8 mouse cellular contexts compared by ENCODE assay signal in genomic region chr5:122613908-122614732, GRCm38 (mm10). TPM values are rescaled to one million over a fixed set of nuclear protein-coding genes. Genes with fewer than 3 reads are reported as not detected.
DNase-seq lines count a peak whose midpoint lies in the region; ATAC-seq and TF ChIP-seq lines count a peak whose summit lies in the region.

Gene Ift81, minus strand, starts transcription at chr5:122614518.

- H3K27me3 ChIP-seq in MEL (ENCODE audit: control insufficient read depth in 1 of 2, insufficient read depth in 2 of 2, low read length in 2 of 2), result no peaks in the 10 kb centered on the region
- no peaks in the 10 kb centered on the region for H3K27me3 ChIP-seq in cerebellum, adult 2 months (ENCODE audit: control insufficient read depth, insufficient read depth, low read length)
- H3K27me3 ChIP-seq in hindbrain, embryonic 10.5 days (ENCODE audit: insufficient read depth, poor library complexity, severe bottlenecking), result no peaks in the 10 kb centered on the region
- no peaks in the 10 kb centered on the region for H3K27me3 ChIP-seq in lung, postnatal 0 days (replicated peaks; ENCODE audit: insufficient read depth, low read length)

- H3K4me2 ChIP-seq in lung, postnatal 0 days (replicated peaks; ENCODE audit: low read depth, low read length), result peak within 1 kb of the TSS; percentile 72

- peak; percentile 94 for ATAC-seq in lung, postnatal 0 days

- TF ChIP-seq CTCF in MEL (IDR thresholded peaks at IDR 0.05 in 2 of 3, conservative IDR thresholded peaks at IDR 0.05 in 1 of 3; ENCODE audit: control insufficient read depth in 1 of 3, insufficient read depth in 1 of 3, low read depth in 2 of 3, low read length in 3 of 3, poor library complexity in 1 of 3, severe bottlenecking in 1 of 3), result no peak
- no peak for TF ChIP-seq CTCF in cerebellum, adult 2 months (IDR thresholded peaks at IDR 0.05; ENCODE audit: borderline replicate concordance, insufficient read depth, low read depth, low read length)
- peak; percentile 1; the same call in 1 of the 2 replicates for TF ChIP-seq CTCF in lung, postnatal 0 days (IDR thresholded peaks at IDR 0.05)

- peak in 1 of 2 experiments; percentile 67; a peak in 2 of 4 replicates for TF ChIP-seq POLR2A in MEL (IDR thresholded peaks at IDR 0.05; ENCODE audit: control insufficient read depth in 1 of 2, insufficient read depth in 1 of 2, low read depth in 1 of 2, low read length in 2 of 2, poor library complexity in 1 of 2)
- peak; percentile 72; the same call in 1 of the 2 replicates for TF ChIP-seq POLR2A in cerebellum, adult 2 months (IDR thresholded peaks at IDR 0.05; ENCODE audit: borderline replicate concordance, insufficient read depth, low read length)

- TF ChIP-seq EP300 in MEL (IDR thresholded peaks at IDR 0.05; ENCODE audit: low read depth in 1 of 2, low read length in 2 of 2), result 0 out of 4 replicates have a peak, but pooled peaks of 1 of the 2 experiments have one; percentile 14
- no peak for TF ChIP-seq EP300 in lung, postnatal 0 days (IDR thresholded peaks at IDR 0.05)

- H3K79me2 ChIP-seq in MEL (ENCODE audit: control insufficient read depth, insufficient read depth, low read length, poor library complexity), result no peaks in the 10 kb centered on the region

- H3K36me3 ChIP-seq in MEL (ENCODE audit: control insufficient read depth in 1 of 2, insufficient read depth in 2 of 2, low read length in 2 of 2), result peaks cover 0 to 7% of the 10 kb centered on the region in 2 experiments; a peak in 2 of 4 replicates
- peaks cover 16% of the 10 kb centered on the region for H3K36me3 ChIP-seq in hindbrain, embryonic 10.5 days
- no peaks in the 10 kb centered on the region for H3K36me3 ChIP-seq in lung, postnatal 0 days (ENCODE audit: insufficient read depth, low read length)

- DNase-seq in MEL (ENCODE audit: low read depth, low spot score), result peak; percentile 96
- DNase-seq in cerebellum, adult 2 months, result peak; percentile 96 to 98
- DNase-seq in forelimb bud, embryonic 11.5 days (ENCODE audit: low read depth, low spot score), result peak; percentile 93
- peak; percentile 96 for DNase-seq in hindbrain, embryonic 10.5 days (ENCODE audit: low spot score)
- DNase-seq in layer of hippocampus, adult 9-11 months, result peak; percentile 94
- peak; percentile 96 for DNase-seq in lung, postnatal 0 days (ENCODE audit: low spot score)
- DNase-seq in ovary, postnatal 14 days (ENCODE audit: low spot score), result peak; percentile 93
- DNase-seq in thymus, postnatal 14 days, result peak; percentile 99

- WGBS in cerebellum, adult 2 months, result 1% methylated on average over 66 of the region's 67 CpGs
- WGBS in hindbrain, embryonic 10.5 days, result 2% methylated on average over 67 of the region's 67 CpGs
- WGBS in lung, postnatal 0 days, result 3% methylated on average over 57 of the region's 67 CpGs

- peak within 1 kb of the TSS; percentile 60 to 78 for H3K4me3 ChIP-seq in MEL (ENCODE audit: control insufficient read depth in 1 of 2, insufficient read depth in 1 of 2, low read depth in 2 of 2, low read length in 2 of 2)
- H3K4me3 ChIP-seq in cerebellum, adult 2 months (replicated peaks; ENCODE audit: insufficient read depth, low read depth, low read length), result peak within 1 kb of the TSS; percentile 58
- H3K4me3 ChIP-seq in hindbrain, embryonic 10.5 days, result peak within 1 kb of the TSS; percentile 73
- H3K4me3 ChIP-seq in lung, postnatal 0 days (ENCODE audit: low read depth, low read length), result peak within 1 kb of the TSS; percentile 59

- H3K27ac ChIP-seq in MEL (ENCODE audit: control insufficient read depth, low read depth, low read length), result no peak within 1 kb of the TSS
- H3K27ac ChIP-seq in cerebellum, adult 2 months (ENCODE audit: insufficient read depth, low read length), result peak within 1 kb of the TSS; percentile 88
- peak within 1 kb of the TSS; percentile 98 for H3K27ac ChIP-seq in hindbrain, embryonic 10.5 days
- peak within 1 kb of the TSS; percentile 71 for H3K27ac ChIP-seq in lung, postnatal 0 days (ENCODE audit: low read length)

- H3K9me3 ChIP-seq in MEL (replicated peaks; ENCODE audit: insufficient read depth, low read length), result no peaks in the 10 kb centered on the region
- no peaks in the 10 kb centered on the region for H3K9me3 ChIP-seq in hindbrain, embryonic 10.5 days
- no peaks in the 10 kb centered on the region for H3K9me3 ChIP-seq in lung, postnatal 0 days (ENCODE audit: low read length)

- peak within 1 kb of the TSS; percentile 70 for H3K9ac ChIP-seq in MEL (ENCODE audit: control insufficient read depth, low read depth, low read length, poor library complexity, severe bottlenecking)
- peak within 1 kb of the TSS; percentile 65 for H3K9ac ChIP-seq in lung, postnatal 0 days (replicated peaks; ENCODE audit: low read depth)

- TF ChIP-seq RAD21 in MEL (IDR thresholded peaks at IDR 0.05; ENCODE audit: low read depth, low read length), result no peak

- H3K4me1 ChIP-seq in MEL (ENCODE audit: control insufficient read depth in 1 of 2, insufficient read depth in 2 of 2, low read length in 2 of 2), result peaks cover 0 to 4% of the 10 kb centered on the region in 2 experiments; a peak in 2 of 4 replicates
- no peaks in the 10 kb centered on the region for H3K4me1 ChIP-seq in cerebellum, adult 2 months (ENCODE audit: control insufficient read depth, insufficient read depth, low read length)
- H3K4me1 ChIP-seq in hindbrain, embryonic 10.5 days (replicated peaks), result peaks cover 28% of the 10 kb centered on the region
- no peaks in the 10 kb centered on the region for H3K4me1 ChIP-seq in lung, postnatal 0 days (ENCODE audit: insufficient read depth, low read depth, low read length)

TF ChIP-seq in MEL, 35 proteins besides CTCF, POLR2A, EP300 and RAD21:
- peak; percentile 66 for TF ChIP-seq HCFC1 (IDR thresholded peaks at IDR 0.05; ENCODE audit: low read depth, low read length)
- peak; percentile 59; the same call in 1 of the 2 replicates for TF ChIP-seq NRF1 (IDR thresholded peaks at IDR 0.05; ENCODE audit: insufficient read depth, low read depth, low read length, poor library complexity, severe bottlenecking)
- peak; percentile 73 for TF ChIP-seq MXI1 (IDR thresholded peaks at IDR 0.05; ENCODE audit: low read depth, low read length)
- peak; percentile 60 for TF ChIP-seq NELFE (IDR thresholded peaks at IDR 0.05; ENCODE audit: low read depth, low read length)
- TF ChIP-seq TCF12 (IDR thresholded peaks at IDR 0.05; ENCODE audit: low read depth, low read length), result peak; percentile 8; the same call in 1 of the 2 replicates
- TF ChIP-seq SIN3A (IDR thresholded peaks at IDR 0.05; ENCODE audit: low read length), result peak; percentile 78
- no peak for TF ChIP-seq E2F4 (IDR thresholded peaks at IDR 0.05; ENCODE audit: borderline replicate concordance, low read depth, low read length)
- TF ChIP-seq ELF1 (IDR thresholded peaks at IDR 0.05; ENCODE audit: low read depth, low read length), result peak; percentile 56
- no peak for TF ChIP-seq RCOR1 (IDR thresholded peaks at IDR 0.05; ENCODE audit: low read depth, low read length)
- peak; percentile 96 for TF ChIP-seq MAZ (IDR thresholded peaks at IDR 0.05; ENCODE audit: low read depth, low read length)
- TF ChIP-seq ZMIZ1 (IDR thresholded peaks at IDR 0.05; ENCODE audit: low read depth, low read length), result no peak
- peak; percentile 51; the same call in 1 of the 2 replicates for TF ChIP-seq POLR2AphosphoS2 (IDR thresholded peaks at IDR 0.05; ENCODE audit: low read length)
- no peak for TF ChIP-seq BHLHE40 (IDR thresholded peaks at IDR 0.05; ENCODE audit: borderline replicate concordance, low read depth, low read length)
- no peak for TF ChIP-seq ZKSCAN1 (IDR thresholded peaks at IDR 0.05; ENCODE audit: low read depth, low read length)
- no peak for TF ChIP-seq CHD2 (IDR thresholded peaks at IDR 0.05; ENCODE audit: low read length)
- TF ChIP-seq USF2 (IDR thresholded peaks at IDR 0.05; ENCODE audit: borderline replicate concordance in 1 of 2, insufficient read depth in 1 of 2, low read depth in 1 of 2, low read length in 2 of 2), result no peak
- no peak for TF ChIP-seq MEF2A (IDR thresholded peaks at IDR 0.05; ENCODE audit: extremely low read depth, insufficient replicate concordance, low read depth, low read length, poor library complexity, severe bottlenecking)

RNA-seq across cellular contexts. Expression of gene Ift81, which starts in this region (rescaled TPM):
- 1.5 TPM in 2 replicates for total RNA-seq in MEL (2012; rRNA removed)
- 1 to 10 TPM in 1 of 2 experiments, not detected in 1; 1.9 TPM for polyA plus RNA-seq in MEL (2012; ENCODE audit: insufficient read depth in 1 of 2, insufficient read length in 2 of 2, low read depth in 1 of 2, low replicate concordance in 2 of 2, missing spikeins in 1 of 2)
- polyA plus RNA-seq in cerebellum, adult 2 months (2012; rRNA removed), result 20.4 and 22.3 TPM in 2 replicates
- polyA plus RNA-seq in hindbrain, embryonic 10.5 days (2016; fragmentation: Nextera tagmentation; extraction: Ambion mirVana), result 39.6 and 45.3 TPM in 2 replicates
- polyA plus RNA-seq in lung, postnatal 0 days (2015; fragmentation: Nextera tagmentation; extraction: Ambion mirVana), result 29.5 and 38.5 TPM in 2 replicates
